30 mouse cellular contexts compared by ENCODE assay signal in genomic region chr14:46172181-46172874, GRCm38 (mm10).
A peak's percentile ranks its signal among the peaks of the same experiment; 100 is the strongest.
DNase-seq lines count a peak whose midpoint lies in the region; ATAC-seq and TF ChIP-seq lines count a peak whose summit lies in the region.
"Had no signal": no experiment of that assay in that cellular context is flagged by ENCODE, and none has a peak within 500 bp of the region (broad histone marks: within the 10 kb centered on the region; RNA-seq: fewer than 3 reads in every experiment).

No protein-coding gene starts in this region.

- TF ChIP-seq POLR2A in embryonic fibroblast, embryonic 13.5 days (IDR thresholded peaks at IDR 0.05; ENCODE audit: low read depth, low read length): no peak

- no peak overlapping the region for H3K4me3 ChIP-seq in embryonic fibroblast, embryonic 13.5 days (ENCODE audit: insufficient read depth, low read length)
- H3K4me3 ChIP-seq in left cerebral cortex, adult 2 months: no peak overlapping the region
- no peak overlapping the region for H3K4me3 ChIP-seq in heart, embryonic 10.5 days
- H3K4me3 ChIP-seq: erythroblast, embryonic 14.5 days; forebrain, embryonic 12.5 days; heart, embryonic 12.5 days; hindbrain, embryonic 13.5 days; liver, embryonic 15.5 days; lung, embryonic 15.5 days; midbrain, embryonic 12.5 days; neural tube, embryonic 15.5 days had no signal

- H3K9me3 ChIP-seq in heart, embryonic 10.5 days: no peaks in the 10 kb centered on the region
- H3K9me3 ChIP-seq: forebrain, embryonic 12.5 days; heart, embryonic 12.5 days; hindbrain, embryonic 13.5 days; liver, embryonic 15.5 days; lung, embryonic 15.5 days; midbrain, embryonic 12.5 days; neural tube, embryonic 15.5 days had no signal

- CTCF ChIA-PET in Patski (lab: Charles Lee): interaction anchor here (1.3 kb wide), 1 partner anchor 23 kb away, joined by 3 read pairs; no protein-coding TSS in a partner anchor

- no peaks in the 10 kb centered on the region for H3K36me3 ChIP-seq in heart, embryonic 10.5 days
- H3K36me3 ChIP-seq: forebrain, embryonic 12.5 days; heart, embryonic 12.5 days; hindbrain, embryonic 13.5 days; liver, embryonic 15.5 days; lung, embryonic 15.5 days; midbrain, embryonic 12.5 days; neural tube, embryonic 15.5 days had no signal

- no peak for TF ChIP-seq CTCF in Patski (IDR thresholded peaks at IDR 0.05)
- TF ChIP-seq CTCF in embryonic fibroblast, embryonic 13.5 days (IDR thresholded peaks at IDR 0.05; ENCODE audit: borderline replicate concordance, insufficient read depth, low read length): no peak
- no peak for TF ChIP-seq CTCF in left cerebral cortex, adult 2 months (IDR thresholded peaks at IDR 0.05)

- ATAC-seq in frontal cortex, adult (ENCODE audit: low TSS enrichment): peak; percentile 77
- peak; percentile 78 for ATAC-seq in Patski
- ATAC-seq: intestine, embryonic 16.5 days had no signal

- intact Hi-C loops in left cerebral cortex, adult 2 months (cut with DNase I): no loop called here

- DNase-seq in frontal cortex, postnatal 10 days (ENCODE audit: low spot score in 2 of 2): no peak
- peak; percentile 20 for DNase-seq in 3134 (ENCODE audit: extremely low read depth, insufficient read length, low spot score)
- peak; percentile 57 for DNase-seq in Patski (ENCODE audit: low read depth, low spot score)
- DNase-seq in left cerebral cortex, adult 2 months (ENCODE audit: extremely low spot score in 1 of 2, low spot score in 2 of 2): no peak
- no peak for DNase-seq in liver
- no peak for DNase-seq in heart, embryonic 10.5 days (ENCODE audit: low spot score)
- DNase-seq: adrenal gland, postnatal 14 days; B cell, adult 2 months; cerebellum, adult 11-12 months; cerebellum, adult 9-11 months; gastrocnemius, postnatal 36 days; heart, adult 18-20 months; heart, postnatal 4 days; kidney, adult 9 months; kidney, postnatal 10 days; layer of hippocampus, adult 9-11 months; lung, postnatal 36 days; right cerebral cortex, postnatal 25 days; thymus, postnatal 25 days had no signal

- in situ Hi-C loops in Patski (cut with MboI; ENCODE audit: low pct_unique_long_range_greater_than_20kb): loop anchor here (10.0 kb wide), 1 partner anchor 178 kb away; no protein-coding TSS in a partner anchor

- 76% methylated on average over 9 of the region's 9 CpGs for WGBS in heart, embryonic 10.5 days

- H3K4me1 ChIP-seq in embryonic fibroblast, embryonic 13.5 days (ENCODE audit: control insufficient read depth, insufficient read depth, low read length): peaks cover 19% of the 10 kb centered on the region
- no peaks in the 10 kb centered on the region for H3K4me1 ChIP-seq in heart, embryonic 10.5 days
- H3K4me1 ChIP-seq: forebrain, embryonic 12.5 days; heart, embryonic 12.5 days; hindbrain, embryonic 13.5 days; liver, embryonic 15.5 days; lung, embryonic 15.5 days; midbrain, embryonic 12.5 days; neural tube, embryonic 15.5 days had no signal

- POLR2A ChIA-PET in Patski (lab: Charles Lee): interaction anchor here (0.6 kb wide), 1 partner anchor 855 kb away, joined by 6 read pairs; no protein-coding TSS in a partner anchor

- peak overlapping the region; percentile 79 for H3K27ac ChIP-seq in embryonic fibroblast, embryonic 13.5 days (ENCODE audit: insufficient read depth, low read length)
- H3K27ac ChIP-seq in left cerebral cortex, adult 2 months: no peak overlapping the region
- no peak overlapping the region for H3K27ac ChIP-seq in heart, embryonic 10.5 days
- H3K27ac ChIP-seq: forebrain, embryonic 12.5 days; hindbrain, embryonic 13.5 days; liver, embryonic 15.5 days; lung, embryonic 15.5 days; midbrain, embryonic 12.5 days; neural tube, embryonic 15.5 days had no signal

- H3K27me3 ChIP-seq in Patski: no peaks in the 10 kb centered on the region
- no peaks in the 10 kb centered on the region for H3K27me3 ChIP-seq in heart, embryonic 10.5 days (ENCODE audit: insufficient read depth, poor library complexity, severe bottlenecking)
- H3K27me3 ChIP-seq: forebrain, embryonic 12.5 days; heart, embryonic 12.5 days; liver, embryonic 15.5 days; lung, embryonic 15.5 days; neural tube, embryonic 15.5 days had no signal

Comparison
In these comparisons a context has a peak if more than half of its experiments do, and no peak if none do; other contexts are left out.
1. DNase-seq: peak in 3134 (single experiment) and Patski (single experiment); none in frontal cortex, postnatal 10 days (0 of 2), left cerebral cortex, adult 2 months (0 of 2), liver (single experiment) and heart, embryonic 10.5 days (single experiment).